Mouse (Mus musculus) 416B (cell line): ENCODE data around the gene Mrps18b.

Experiments used
- DNase-seq: peaks from one replicate; pipeline ENCODE4 v3.0.0; 2011; ENCODE audit warnings: low read depth

Gene Mrps18b

DNA sequence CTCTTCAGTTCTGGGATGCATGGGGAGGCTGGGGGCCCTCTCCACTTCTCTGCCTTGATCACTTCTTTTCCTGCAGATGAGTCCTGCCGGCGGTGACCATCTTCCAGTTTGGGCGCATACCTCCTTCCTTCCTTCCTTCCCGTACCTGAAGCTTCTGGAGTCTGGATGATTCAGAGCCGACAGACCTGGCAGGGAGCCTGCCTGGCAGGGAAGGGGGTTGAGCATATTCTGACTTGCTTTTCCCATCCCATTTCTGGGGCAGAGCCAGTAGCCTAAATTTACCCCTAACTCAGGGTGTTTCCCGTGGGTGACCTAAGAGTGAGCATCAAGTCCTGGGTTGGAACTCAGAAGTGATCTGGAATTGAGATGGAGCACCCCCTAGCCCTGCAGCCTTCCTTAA, 41.5 kb downstream of the Mrps18b start:
- DNase-seq = no peak

DNA sequence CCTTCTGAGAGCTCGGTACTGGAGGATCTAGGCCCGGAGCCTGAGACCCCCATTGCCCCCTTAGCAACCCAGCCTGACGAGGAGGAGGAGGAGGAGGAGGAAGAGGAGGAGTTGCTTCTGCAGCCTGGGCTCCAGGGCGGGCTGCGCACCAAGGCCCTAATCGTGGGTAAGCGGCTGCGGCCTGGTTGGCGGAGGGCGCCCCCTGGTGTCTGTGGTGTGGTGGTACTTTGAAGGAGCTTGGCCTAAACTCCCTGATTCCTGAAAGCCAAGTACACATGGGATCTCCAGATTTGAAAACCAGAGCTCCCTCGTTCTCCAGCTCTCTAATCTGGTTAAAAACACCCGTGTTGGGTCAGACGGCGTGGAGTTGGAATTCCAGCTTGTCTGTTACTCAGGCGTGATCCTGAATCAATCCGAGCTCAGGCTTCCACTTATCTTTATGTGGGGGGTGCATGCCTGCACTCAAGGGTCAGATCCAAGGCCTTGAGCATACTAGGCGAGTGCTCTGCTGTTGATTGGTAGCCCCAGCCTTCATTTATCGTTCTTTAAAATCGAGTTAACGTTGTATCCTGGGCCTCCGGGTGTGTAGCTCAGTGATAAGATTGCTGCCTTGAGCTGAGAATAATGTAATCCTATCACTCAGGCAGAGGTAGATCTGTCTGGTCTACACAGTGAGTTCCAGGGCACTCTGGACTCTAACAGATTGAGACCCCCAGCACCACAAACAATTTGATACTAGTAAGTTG, 42.2 kb downstream of the Mrps18b start:
- peak; percentile 84 for DNase-seq

DNA sequence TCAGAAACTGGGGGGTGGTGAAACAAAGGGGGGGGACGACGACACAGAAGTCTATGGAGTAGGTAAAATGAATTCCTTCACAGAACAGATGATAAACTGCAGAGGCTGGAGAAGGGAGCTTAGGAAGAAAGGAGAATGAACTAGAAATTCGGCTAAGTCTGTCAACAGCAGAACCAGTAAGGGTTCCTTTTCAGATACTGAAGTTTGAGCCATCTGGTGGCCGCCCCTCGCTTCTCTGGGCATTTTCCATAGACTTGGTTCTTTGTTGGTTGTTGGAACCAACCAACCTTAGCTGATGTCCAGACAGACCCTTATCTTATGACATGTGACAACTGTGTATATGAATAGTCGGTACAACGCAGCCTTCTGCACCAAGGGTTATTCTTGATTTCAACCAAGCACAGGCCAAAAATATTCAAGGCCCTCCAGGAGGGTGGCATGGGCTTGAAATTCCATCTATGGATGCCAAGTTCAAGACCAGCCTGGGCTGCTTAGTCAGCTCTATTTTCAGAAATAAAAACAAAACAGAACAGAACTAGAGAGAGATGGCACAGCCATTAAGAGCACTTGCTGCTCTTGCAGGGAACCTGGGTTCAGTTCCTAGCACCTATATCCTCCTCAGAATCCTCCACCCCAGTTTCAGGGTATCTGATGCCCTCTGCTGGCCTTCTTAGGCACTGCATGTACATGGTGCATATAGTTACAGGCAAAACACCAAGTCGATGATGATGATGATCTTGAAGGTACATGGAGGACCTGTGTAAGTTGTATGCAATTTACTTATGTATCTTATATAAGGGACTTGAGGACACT, 45.1 kb downstream of the Mrps18b start:
- peak; percentile 75 for DNase-seq

DNA sequence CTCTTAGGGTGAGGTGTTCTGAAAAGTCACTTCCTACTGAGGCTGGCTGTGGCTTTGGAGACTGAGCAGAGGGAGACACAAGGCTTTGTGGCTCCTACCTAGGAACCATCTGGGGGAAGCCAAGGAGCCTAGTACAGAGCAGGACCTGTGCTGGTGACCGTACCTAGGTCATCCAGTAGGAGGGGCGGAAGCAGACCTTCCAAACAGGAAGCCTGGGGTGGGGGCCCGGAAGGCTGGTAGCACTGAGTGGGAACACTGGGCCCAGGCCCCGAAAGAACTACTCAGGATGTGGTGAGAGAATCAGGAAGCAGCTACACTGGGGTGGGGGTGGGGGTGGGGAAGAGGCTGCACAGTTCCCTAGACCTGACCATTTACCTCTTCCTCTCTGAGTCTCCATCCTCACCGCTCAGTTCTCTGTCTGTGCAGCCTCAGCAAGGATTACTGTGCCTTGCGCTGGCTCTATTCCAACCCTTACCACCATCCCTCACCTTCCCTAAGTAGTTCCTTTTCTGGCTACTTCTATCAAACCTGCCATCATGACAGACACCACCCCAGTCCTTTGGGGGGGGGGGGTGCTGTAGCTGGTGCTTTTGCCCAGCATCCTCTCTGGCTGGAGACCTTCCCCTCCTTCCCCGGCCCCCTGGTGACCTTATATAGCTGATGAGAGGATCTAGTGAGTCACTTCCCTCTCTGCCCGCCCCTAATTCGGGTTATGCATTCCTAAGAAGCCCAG, 45.9 kb downstream of the Mrps18b start:
- peak; percentile 100 for DNase-seq

DNA sequence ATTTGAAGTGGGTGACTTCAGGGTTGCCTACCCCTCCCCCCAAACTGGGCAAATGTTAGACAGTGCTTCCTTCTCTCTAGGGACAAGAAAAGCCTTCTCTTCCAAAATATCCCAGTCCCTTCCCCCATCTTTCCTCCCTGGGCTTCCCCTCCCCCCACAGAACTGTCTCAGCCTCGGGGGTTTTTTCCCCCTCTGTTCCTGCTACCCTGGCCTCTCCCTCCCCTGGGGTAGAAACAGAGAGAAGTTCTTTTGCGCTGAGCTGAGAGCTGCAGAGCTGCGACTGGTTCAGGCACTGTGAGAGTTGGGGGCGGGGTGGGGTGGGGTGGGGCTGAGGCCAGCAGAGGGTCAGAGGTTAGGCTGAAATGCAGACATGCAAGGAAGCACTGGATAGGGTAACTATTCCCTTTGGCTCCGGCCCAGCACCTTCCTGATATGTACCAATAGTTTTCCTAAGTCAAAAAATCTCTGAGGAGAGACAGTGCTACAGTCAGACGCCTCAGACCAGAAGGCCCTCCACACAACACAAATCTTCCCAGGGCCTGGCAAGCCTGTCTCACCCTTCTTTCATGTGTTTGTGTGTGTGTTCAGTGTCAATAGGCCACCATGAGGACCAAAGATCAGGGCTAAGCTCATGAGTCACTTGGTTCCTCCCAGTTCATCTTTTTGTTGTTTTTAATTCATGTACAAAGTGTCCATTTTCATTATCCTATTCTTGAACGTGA, 46.7 kb downstream of the Mrps18b start:
- DNase-seq = peak; percentile 79

DNA sequence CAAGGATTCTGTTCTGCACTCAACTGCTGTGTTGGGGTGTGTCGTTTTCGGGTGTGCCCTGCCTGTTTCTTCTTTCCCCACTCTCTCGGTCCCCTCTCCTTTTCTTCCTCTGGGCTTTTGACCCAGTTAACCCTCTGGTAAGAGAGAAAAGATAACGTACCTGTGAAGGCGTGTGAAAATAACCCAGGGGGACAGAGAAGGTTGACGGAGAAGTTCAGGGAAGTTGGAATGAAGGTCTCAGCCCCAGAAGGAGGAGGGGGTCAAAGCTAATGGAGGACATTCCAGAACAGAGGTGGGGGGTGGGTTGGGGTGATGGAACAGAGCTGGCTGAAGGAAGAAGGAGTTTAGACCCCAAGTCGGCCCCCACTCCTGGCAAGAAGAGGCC, 47.2 kb downstream of the Mrps18b start:
- DNase-seq = no peak

DNA sequence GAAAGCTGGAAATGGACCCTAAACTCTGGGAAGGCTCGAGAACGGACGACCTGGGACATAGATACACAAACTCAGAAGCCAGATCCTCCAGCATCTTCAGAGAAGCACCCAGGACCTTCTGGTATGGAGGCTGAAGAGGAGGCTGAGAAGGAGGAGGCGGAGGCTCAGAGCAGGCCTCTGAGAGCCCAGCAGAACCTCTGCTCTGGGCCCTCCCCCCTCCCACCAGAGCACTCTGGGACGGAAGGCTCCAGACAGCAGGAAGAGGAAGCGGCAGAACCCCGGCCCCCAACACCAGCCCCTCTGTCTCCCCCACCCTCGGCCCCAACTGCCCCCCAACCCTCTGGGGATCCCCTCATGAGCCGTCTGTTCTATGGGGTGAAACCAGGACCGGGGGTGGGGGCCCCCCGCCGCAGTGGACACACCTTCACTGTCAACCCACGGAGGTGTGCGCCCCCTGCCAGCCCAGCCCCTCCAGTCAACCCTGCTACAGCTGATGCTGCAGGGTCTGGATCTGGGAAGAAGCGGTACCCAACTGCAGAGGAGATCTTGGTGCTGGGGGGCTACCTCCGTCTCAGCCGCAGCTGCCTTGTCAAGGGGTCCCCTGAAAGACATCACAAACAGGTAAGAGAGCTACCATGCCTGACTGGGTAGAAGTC, 47.9 kb downstream of the Mrps18b start:
- peak; percentile 70 for DNase-seq

DNA sequence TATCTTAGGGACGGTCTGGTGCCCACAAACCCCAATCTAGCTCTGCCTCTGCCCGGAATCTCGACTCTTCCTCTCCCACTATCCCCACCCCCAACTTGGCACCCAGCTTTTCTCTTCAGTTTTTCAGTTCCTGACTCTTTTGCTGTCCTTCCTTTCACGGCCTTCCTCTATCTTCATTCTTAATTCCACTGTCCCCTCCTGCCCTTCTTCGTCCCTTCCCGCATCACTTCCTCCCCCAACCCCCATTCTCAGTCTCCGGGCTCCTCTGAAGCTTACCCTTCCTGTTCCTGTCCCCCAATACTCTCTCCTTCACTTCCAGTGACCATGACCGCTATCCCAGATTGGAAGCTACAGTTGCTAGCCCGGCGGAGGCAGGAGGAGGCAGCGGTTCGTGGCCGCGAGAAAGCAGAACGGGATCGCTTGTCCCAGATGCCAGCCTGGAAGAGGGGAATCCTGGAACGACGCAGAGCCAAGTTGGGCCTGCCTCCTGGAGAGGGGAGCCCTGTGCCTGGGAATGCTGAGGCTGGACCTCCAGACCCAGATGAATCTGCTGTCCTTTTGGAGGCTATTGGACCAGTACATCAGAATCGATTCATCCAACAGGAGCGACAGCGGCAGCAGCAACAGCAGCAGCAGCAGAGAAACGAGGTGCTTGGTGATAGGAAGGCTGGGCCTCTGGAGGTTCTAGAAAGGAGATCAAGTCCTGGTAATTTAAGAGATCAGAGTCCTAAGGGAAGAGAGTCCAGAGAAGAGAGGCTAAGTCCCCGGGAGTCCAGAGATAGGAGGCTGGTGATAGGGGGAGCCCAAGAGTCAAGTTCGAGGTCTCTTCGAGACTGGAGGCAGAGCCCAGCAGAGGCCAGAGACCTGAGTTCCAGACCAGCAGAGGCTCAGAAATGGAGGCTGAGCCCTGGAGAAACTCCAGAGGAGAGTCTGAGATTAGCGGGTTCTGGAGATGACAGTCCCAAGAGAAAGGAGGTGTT, 49.0 kb downstream of the Mrps18b start:
- peak; percentile 86 for DNase-seq

DNA sequence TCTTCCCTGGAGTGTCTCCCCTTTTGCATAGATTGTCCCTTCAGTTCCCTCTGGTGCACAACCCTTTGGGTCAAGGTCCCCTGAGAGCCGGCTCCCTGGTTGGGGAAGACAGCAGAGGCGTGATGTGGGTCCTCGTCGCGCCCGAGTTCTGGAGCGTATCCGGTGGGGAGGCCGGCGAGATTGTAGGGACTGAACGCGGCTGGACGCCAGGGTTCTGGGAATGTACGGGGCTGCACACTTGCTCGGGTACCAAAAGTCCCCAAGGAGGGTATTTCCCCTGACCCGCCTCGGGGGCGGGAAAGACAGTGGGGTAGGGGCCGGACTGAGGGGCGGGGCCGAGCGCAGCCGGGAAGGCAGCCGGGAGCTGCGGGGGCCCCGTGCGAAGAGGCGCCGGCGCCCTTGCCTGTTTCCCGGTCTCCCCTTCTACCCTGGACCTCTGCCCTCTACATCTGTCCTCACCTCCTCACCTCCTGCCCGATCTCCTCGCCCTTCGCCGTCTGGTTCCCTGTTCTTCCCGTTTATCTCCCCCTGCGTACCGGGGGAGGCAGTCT, 49.8 kb downstream of the Mrps18b start:
- DNase-seq = no peak

DNA sequence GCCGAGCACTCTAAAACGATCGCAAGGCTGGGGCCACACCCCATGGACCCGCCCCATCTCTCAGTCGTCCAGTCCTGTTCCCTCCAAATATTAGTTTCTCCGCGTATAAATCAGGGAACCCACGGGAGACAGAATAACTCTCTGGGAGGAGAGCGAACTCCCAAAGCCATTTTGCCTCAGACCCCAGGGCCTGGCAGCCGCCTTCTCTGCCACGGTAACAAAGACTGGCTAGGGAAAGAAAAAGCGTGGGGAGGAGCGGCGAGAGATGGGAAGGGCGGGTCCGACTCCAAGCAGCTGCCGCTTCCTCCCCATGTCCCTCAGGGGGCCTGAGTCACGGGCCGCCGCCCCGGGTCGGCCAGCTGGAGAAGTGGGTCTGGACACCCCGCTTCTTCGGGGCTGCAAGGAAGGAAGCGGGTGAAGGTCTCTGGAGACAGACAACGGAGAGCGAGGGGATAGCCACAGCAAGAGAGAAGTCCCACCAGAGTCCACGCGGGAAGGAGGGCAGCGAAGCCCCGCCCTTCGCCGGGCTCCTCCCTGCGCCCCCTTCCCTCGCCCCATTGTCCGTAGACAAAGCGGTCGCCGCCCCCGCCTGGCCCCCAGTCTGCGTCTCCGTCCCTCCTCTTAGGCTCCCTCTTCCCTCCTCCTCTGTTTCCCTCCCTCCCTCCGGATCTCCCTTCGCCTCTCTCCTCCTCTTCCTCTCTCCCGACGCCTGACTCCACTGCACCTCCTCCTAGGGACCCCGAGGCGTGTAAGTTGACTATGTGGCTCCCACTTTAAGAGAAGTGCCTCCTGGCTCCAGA, 50.5 kb downstream of the Mrps18b start, which contains the start of gene Ppp1r18:
TSS of gene Ppp1r18 (plus strand) at position 113 of the 800 bp plus-strand sequence.
- DNase-seq = peak; percentile 86

DNA sequence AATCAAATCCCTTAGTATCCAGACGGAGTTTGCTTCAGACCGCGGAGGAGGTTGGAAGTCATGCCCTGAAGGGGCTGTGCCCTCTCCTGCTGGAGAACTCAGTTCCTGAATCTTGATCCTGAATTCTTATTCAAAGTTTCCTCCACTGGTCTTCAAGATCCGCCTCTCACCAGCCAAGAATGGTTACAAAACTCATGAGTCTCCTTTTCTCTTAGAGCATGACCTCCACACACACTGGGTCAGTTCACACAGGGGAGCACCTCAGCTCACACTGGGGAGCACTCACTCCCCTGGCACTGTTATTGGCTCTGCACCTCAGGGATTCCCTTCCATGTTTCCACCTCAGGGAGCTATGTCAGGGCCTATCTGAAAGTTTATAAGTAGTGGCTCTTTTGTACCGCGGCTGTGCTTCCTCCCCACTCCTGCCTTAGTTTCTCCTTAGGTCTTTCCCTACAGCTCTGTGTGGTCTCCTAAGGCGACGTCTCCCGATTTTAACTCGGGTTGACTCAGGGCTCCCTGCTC, 51.3 kb downstream of the Mrps18b start:
- peak; percentile 24 for DNase-seq

DNA sequence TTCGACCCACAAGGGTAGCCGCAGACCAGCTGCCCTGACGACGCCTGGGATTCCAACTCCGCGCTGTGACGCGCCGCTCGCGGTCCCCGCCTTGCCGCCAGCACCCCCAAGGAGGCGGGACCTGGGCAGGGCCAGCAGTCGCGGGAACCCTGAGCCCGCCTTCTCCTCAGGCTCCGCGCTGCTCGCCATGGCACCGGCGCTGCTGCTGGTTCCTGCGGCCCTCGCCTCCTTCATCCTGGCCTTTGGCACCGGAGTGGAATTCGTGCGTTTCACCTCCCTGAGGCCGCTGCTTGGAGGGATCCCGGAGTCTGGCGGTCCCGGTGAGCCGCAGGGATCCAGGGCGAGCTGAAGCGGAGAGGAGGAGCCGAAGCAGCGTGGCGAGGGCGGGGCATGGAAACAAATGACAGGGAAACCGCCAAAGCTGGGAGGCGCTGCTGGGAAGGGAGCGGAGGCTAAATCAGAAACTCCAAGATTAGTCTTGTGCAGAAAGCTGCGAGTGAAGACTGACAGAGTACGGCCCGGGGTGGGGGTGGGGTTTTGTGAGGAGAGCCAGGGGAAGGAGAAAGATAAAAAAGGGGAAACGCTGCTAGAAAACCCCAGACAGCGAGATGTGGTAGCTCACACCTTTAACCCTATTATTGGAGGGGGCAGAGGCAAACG, 54.9 kb downstream of the Mrps18b start, which contains the start of gene Nrm:
TSS of gene Nrm (plus strand) at position 121 of the 660 bp plus-strand sequence.
- peak; percentile 94 for DNase-seq

DNA sequence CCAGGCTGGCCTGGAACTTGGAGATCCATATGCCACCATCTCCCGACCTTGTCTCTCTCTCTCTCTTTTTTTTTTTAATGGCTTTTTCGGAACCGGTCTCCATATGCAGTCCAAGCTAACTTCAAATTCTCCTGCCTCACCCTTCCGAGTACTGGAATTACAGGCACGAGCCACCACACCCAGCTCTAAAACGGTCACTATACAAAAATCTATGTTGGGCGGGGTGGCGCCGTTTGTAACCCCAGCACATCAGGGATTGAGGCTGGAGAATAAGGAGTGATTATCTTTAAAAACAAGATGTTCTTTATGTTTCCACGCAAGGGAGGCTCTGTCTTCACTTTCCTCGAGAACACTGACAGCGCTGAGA, 55.4 kb downstream of the Mrps18b start:
- DNase-seq = no peak
